In the genomic region with DNA sequence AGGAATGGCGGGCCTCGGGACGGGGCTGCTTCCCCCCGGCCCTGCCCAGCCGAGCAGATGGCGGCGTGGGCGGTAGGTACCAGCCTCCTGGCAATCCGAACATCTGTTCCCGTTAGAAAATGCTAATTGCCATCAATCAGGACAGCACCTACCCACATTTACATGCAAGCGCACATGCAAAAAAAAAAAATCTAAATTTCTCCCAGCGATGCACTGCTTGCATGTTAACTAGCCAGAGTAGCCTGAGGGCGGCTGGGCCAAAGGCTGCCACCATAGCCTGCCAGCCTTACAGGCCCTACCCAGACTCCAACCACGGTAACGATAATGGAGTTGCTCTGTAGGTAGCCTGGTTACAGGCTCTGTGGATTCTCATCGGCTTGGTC, we compare ENCODE assay signal across 8 mouse cellular contexts.
DNase-seq lines count a peak whose midpoint lies in the region; ATAC-seq and TF ChIP-seq lines count a peak whose summit lies in the region.

No protein-coding gene starts in this region.

- no peak for ATAC-seq in CD4-positive, CD25-positive, alpha-beta regulatory T cell, adult 4 months

- peak; percentile 64 to 77 for DNase-seq in cerebellum, postnatal 14 days
- DNase-seq in frontal cortex, adult 2 months (ENCODE audit: extremely low spot score in 1 of 2, low spot score in 1 of 2) = peak; percentile 83 to 89
- peak; percentile 82 for DNase-seq in left cerebral cortex, adult 11 months (ENCODE audit: low spot score)
- DNase-seq in heart, postnatal 25 days (ENCODE audit: low spot score) = no peak
- DNase-seq in lung, postnatal 36 days = no peak
- no peak for DNase-seq in spleen, postnatal 36 days (ENCODE audit: low spot score in 2 of 2)

- no peak for TF ChIP-seq POLR2A in olfactory bulb, adult 2 months (IDR thresholded peaks at IDR 0.05; ENCODE audit: insufficient read depth, low read depth, low read length)

- no peak overlapping the region for H3K4me3 ChIP-seq in olfactory bulb, adult 2 months (ENCODE audit: insufficient read depth, low read depth, low read length)

- TF ChIP-seq CTCF in olfactory bulb, adult 2 months (IDR thresholded peaks at IDR 0.05; ENCODE audit: insufficient read depth, low read depth, low read length) = no peak

- peaks cover 58% of the 10 kb centered on the region for H3K4me1 ChIP-seq in olfactory bulb, adult 2 months (ENCODE audit: control insufficient read depth, insufficient read depth, low read length)

- WGBS in olfactory bulb, adult 2 months = 22% methylated on average over 16 of the region's 16 CpGs

- H3K27ac ChIP-seq in olfactory bulb, adult 2 months (ENCODE audit: insufficient read depth, low read depth, low read length) = peak overlapping the region; percentile 92

- intact Hi-C loops in heart, postnatal 25 days (cut with DNase I) = no loop called here

Comparison
In these comparisons a context has a peak if more than half of its experiments do, and no peak if none do; other contexts are left out.
1. DNase-seq: peak in cerebellum, postnatal 14 days (2 of 2), frontal cortex, adult 2 months (2 of 2) and left cerebral cortex, adult 11 months (single experiment); none in heart, postnatal 25 days (single experiment), lung, postnatal 36 days (single experiment) and spleen, postnatal 36 days (0 of 2).